14 mouse cellular contexts compared by ENCODE assay signal in genomic region chr2:131205521-131206182, GRCm38 (mm10). TPM values are rescaled to one million over a fixed set of nuclear protein-coding genes. Genes with fewer than 3 reads are reported as not detected.
DNase-seq lines count a peak whose midpoint lies in the region; ATAC-seq and TF ChIP-seq lines count a peak whose summit lies in the region.
"Had no signal": no experiment of that assay in that cellular context is flagged by ENCODE, and none has a peak within 500 bp of the region (broad histone marks: within the 10 kb centered on the region; RNA-seq: fewer than 3 reads in every experiment).

No protein-coding gene starts in this region.

- peak overlapping the region; percentile 10; the same call in 1 of the 2 replicates for H3K9ac ChIP-seq in heart, embryonic 13.5 days
- H3K9ac ChIP-seq in heart, embryonic 12.5 days = no peak overlapping the region
- peak overlapping the region; percentile 49 for H3K9ac ChIP-seq in liver, embryonic 15.5 days

- TF ChIP-seq CTCF in G1E (IDR thresholded peaks at IDR 0.05; ENCODE audit: low read depth, low read length) = no peak

- no peaks in the 10 kb centered on the region for H3K9me3 ChIP-seq in heart, embryonic 13.5 days
- no peaks in the 10 kb centered on the region for H3K9me3 ChIP-seq in heart, embryonic 12.5 days (replicated peaks)
- no peaks in the 10 kb centered on the region for H3K9me3 ChIP-seq in G1E (replicated peaks)
- no peaks in the 10 kb centered on the region for H3K9me3 ChIP-seq in liver, embryonic 15.5 days (replicated peaks)

- no peak overlapping the region for H3K4me3 ChIP-seq in heart, embryonic 13.5 days
- no peak overlapping the region for H3K4me3 ChIP-seq in heart, embryonic 12.5 days
- peak overlapping the region; percentile 45; the same call in 1 of the 2 replicates for H3K4me3 ChIP-seq in G1E (ENCODE audit: low read depth, low read length)
- H3K4me3 ChIP-seq in liver, embryonic 15.5 days (replicated peaks) = peak overlapping the region; percentile 7; the same call in 1 of the 2 replicates

- no peak overlapping the region for H3K4me2 ChIP-seq in heart, embryonic 13.5 days
- no peak overlapping the region for H3K4me2 ChIP-seq in heart, embryonic 12.5 days
- H3K4me2 ChIP-seq in liver, embryonic 15.5 days = peak overlapping the region; percentile 54

- WGBS in heart, embryonic 13.5 days = 57% methylated on average over 8 of the region's 8 CpGs
- 61% methylated on average over 8 of the region's 8 CpGs for WGBS in heart, embryonic 12.5 days
- whole genome bisulfite sequencing in liver, embryonic 15.5 days (ENCODE audit: insufficient replicate concordance) = 19% methylated on average over 8 of the region's 8 CpGs

- no peaks in the 10 kb centered on the region for H3K27me3 ChIP-seq in heart, embryonic 13.5 days (replicated peaks)
- 0 out of 2 replicates have a peak, but pooled peaks cover 3% of the 10 kb centered on the region for H3K27me3 ChIP-seq in heart, embryonic 12.5 days (replicated peaks)
- H3K27me3 ChIP-seq in G1E (ENCODE audit: insufficient read depth, low read length) = peaks cover 8% of the 10 kb centered on the region
- no peaks in the 10 kb centered on the region for H3K27me3 ChIP-seq in liver, embryonic 15.5 days

- no peak for ATAC-seq in heart, embryonic 13.5 days (ENCODE audit: extremely low read depth, insufficient number of reproducible peaks, low FRiP score, low TSS enrichment)
- no peak; the same call in 1 of the 2 replicates for ATAC-seq in heart, embryonic 12.5 days (ENCODE audit: insufficient number of reproducible peaks, low FRiP score)
- ATAC-seq in G1E (ENCODE audit: extremely low read depth, insufficient number of reproducible peaks, low FRiP score, poor library complexity, severe bottlenecking) = peak; percentile 84
- ATAC-seq in liver, embryonic 15.5 days (ENCODE audit: insufficient read depth) = peak; percentile 71
- no peak for ATAC-seq in cerebellum, adult (ENCODE audit: insufficient number of reproducible peaks, low FRiP score, low TSS enrichment)

- H3K36me3 ChIP-seq in heart, embryonic 13.5 days = peaks cover 1% of the 10 kb centered on the region; the same call in 1 of the 2 replicates
- no peaks in the 10 kb centered on the region for H3K36me3 ChIP-seq in heart, embryonic 12.5 days
- H3K36me3 ChIP-seq in G1E (replicated peaks) = no peaks in the 10 kb centered on the region
- H3K36me3 ChIP-seq in liver, embryonic 15.5 days (replicated peaks) = peaks cover 26% of the 10 kb centered on the region

- DNase-seq in G1E (ENCODE audit: low spot score) = peak; percentile 75
- peak; percentile 93 for DNase-seq in c-Kit-positive CD71-positive TER-119-negative erythroid progenitor cells, embryonic 14.5 days (ENCODE audit: low read depth)
- no peak for DNase-seq in T-cell, adult 2 months (ENCODE audit: low spot score)
- DNase-seq in cerebellum, postnatal 14 days = no peak
- DNase-seq: adrenal gland, postnatal 25 days; gastrocnemius, postnatal 25 days; kidney, adult 2 months; midbrain, embryonic 14.5 days; right cerebral cortex, postnatal 4 days; thymus, postnatal 36 days had no signal

- H3K27ac ChIP-seq in heart, embryonic 13.5 days (replicated peaks) = no peak overlapping the region; the same call in 1 of the 2 replicates
- no peak overlapping the region for H3K27ac ChIP-seq in heart, embryonic 12.5 days (ENCODE audit: poor library complexity, severe bottlenecking)
- peak overlapping the region; percentile 98 for H3K27ac ChIP-seq in liver, embryonic 15.5 days (replicated peaks)

- H3K4me1 ChIP-seq in heart, embryonic 13.5 days = peaks cover 26% of the 10 kb centered on the region
- H3K4me1 ChIP-seq in heart, embryonic 12.5 days (replicated peaks) = peaks cover 23% of the 10 kb centered on the region
- peaks cover 70% of the 10 kb centered on the region for H3K4me1 ChIP-seq in G1E (ENCODE audit: insufficient read depth, low read depth, low read length)
- H3K4me1 ChIP-seq in liver, embryonic 15.5 days (replicated peaks) = peaks cover 84% of the 10 kb centered on the region

RNA-seq across cellular contexts. Expression of gene Ap5s1, which starts 1.2 kb away (rescaled TPM):
- polyA plus RNA-seq in heart, embryonic 13.5 days (2015; fragmentation: Nextera tagmentation; extraction: Ambion mirVana) = 32.0 and 35.2 TPM in 2 replicates
- polyA plus RNA-seq in heart, embryonic 12.5 days (2016; fragmentation: Nextera tagmentation; extraction: Ambion mirVana) = 30.1 and 32.0 TPM in 2 replicates
- total RNA-seq in G1E (2014; fragmentation: Nextera tagmentation) = 5.1 and 31.3 TPM in 2 replicates
- total RNA-seq in G1E (2017) = 5.1 and 5.2 TPM in 2 replicates
- polyA plus RNA-seq in G1E (2012) = 3.3 and 8.4 TPM in 2 replicates
- 16.6 and 18.3 TPM in 2 replicates for polyA plus RNA-seq in liver, embryonic 15.5 days (2015; fragmentation: Nextera tagmentation; extraction: Ambion mirVana)

RNA-seq across cellular contexts. Expression of gene Spef1, which starts 18.6 kb away (rescaled TPM):
- polyA plus RNA-seq in heart, embryonic 13.5 days (2015; fragmentation: Nextera tagmentation; extraction: Ambion mirVana) = 1.3 and 1.5 TPM in 2 replicates
- polyA plus RNA-seq in heart, embryonic 12.5 days (2016; fragmentation: Nextera tagmentation; extraction: Ambion mirVana) = 1.2 and 1.3 TPM in 2 replicates
- total RNA-seq in G1E (2014; fragmentation: Nextera tagmentation) = 5.6 TPM in 1 of 2 replicates, not detected in the other
- total RNA-seq in G1E (2017) = 1.4 and 1.9 TPM in 2 replicates
- polyA plus RNA-seq in G1E (2012) = 0.75 and 0.78 TPM in 2 replicates
- 1.6 and 1.8 TPM in 2 replicates for polyA plus RNA-seq in liver, embryonic 15.5 days (2015; fragmentation: Nextera tagmentation; extraction: Ambion mirVana)

RNA-seq across cellular contexts. Expression of gene Cdc25b, which starts 18.9 kb away (rescaled TPM):
- 36.6 and 41.2 TPM in 2 replicates for polyA plus RNA-seq in heart, embryonic 13.5 days (2015; fragmentation: Nextera tagmentation; extraction: Ambion mirVana)
- 38.7 and 39.1 TPM in 2 replicates for polyA plus RNA-seq in heart, embryonic 12.5 days (2016; fragmentation: Nextera tagmentation; extraction: Ambion mirVana)
- 14.0 and 85.9 TPM in 2 replicates for total RNA-seq in G1E (2014; fragmentation: Nextera tagmentation)
- 12.6 and 14.2 TPM in 2 replicates for total RNA-seq in G1E (2017)
- 6.0 and 7.0 TPM in 2 replicates for polyA plus RNA-seq in G1E (2012)
- 236 and 279 TPM in 2 replicates for polyA plus RNA-seq in liver, embryonic 15.5 days (2015; fragmentation: Nextera tagmentation; extraction: Ambion mirVana)

RNA-seq across cellular contexts. Expression of gene Cenpb, which starts 25.8 kb away (rescaled TPM):
- polyA plus RNA-seq in heart, embryonic 13.5 days (2015; fragmentation: Nextera tagmentation; extraction: Ambion mirVana) = 6.8 and 7.0 TPM in 2 replicates
- 6.9 and 7.2 TPM in 2 replicates for polyA plus RNA-seq in heart, embryonic 12.5 days (2016; fragmentation: Nextera tagmentation; extraction: Ambion mirVana)
- total RNA-seq in G1E (2014; fragmentation: Nextera tagmentation) (4.5 and 5.6 TPM in 2 replicates), G1E (2017) (7.4 and 8.6 TPM in 2 replicates)
- polyA plus RNA-seq in G1E (2012) = 29.5 and 35.4 TPM in 2 replicates
- 4.1 and 5.4 TPM in 2 replicates for polyA plus RNA-seq in liver, embryonic 15.5 days (2015; fragmentation: Nextera tagmentation; extraction: Ambion mirVana)

RNA-seq across cellular contexts. Expression of gene Mavs, which starts 28.2 kb away (rescaled TPM):
- polyA plus RNA-seq in heart, embryonic 13.5 days (2015; fragmentation: Nextera tagmentation; extraction: Ambion mirVana) = 18.8 and 20.1 TPM in 2 replicates
- 20.3 and 20.6 TPM in 2 replicates for polyA plus RNA-seq in heart, embryonic 12.5 days (2016; fragmentation: Nextera tagmentation; extraction: Ambion mirVana)
- total RNA-seq in G1E (2014; fragmentation: Nextera tagmentation) (18.8 and 21.2 TPM in 2 replicates), G1E (2017) (12.2 and 13.9 TPM in 2 replicates)
- polyA plus RNA-seq in G1E (2012) = 2.3 and 5.6 TPM in 2 replicates
- 29.8 and 33.5 TPM in 2 replicates for polyA plus RNA-seq in liver, embryonic 15.5 days (2015; fragmentation: Nextera tagmentation; extraction: Ambion mirVana)

Comparison
In these comparisons a context has a peak if more than half of its experiments do, and no peak if none do; other contexts are left out.
1. ATAC-seq: peak in G1E (single experiment) and liver, embryonic 15.5 days (single experiment); none in heart, embryonic 13.5 days (single experiment), heart, embryonic 12.5 days (single experiment) and cerebellum, adult (single experiment).
2. H3K4me3 ChIP-seq: peak in G1E (single experiment) and liver, embryonic 15.5 days (single experiment); none in heart, embryonic 13.5 days (single experiment) and heart, embryonic 12.5 days (single experiment).
3. DNase-seq: peak in G1E (single experiment) and c-Kit-positive CD71-positive TER-119-negative erythroid progenitor cells, embryonic 14.5 days (single experiment); none in T-cell, adult 2 months (single experiment) and cerebellum, postnatal 14 days (0 of 2).